Mouse (Mus musculus): ENCODE measurements around the gene Ice2. TPM values are rescaled to one million over a fixed set of nuclear protein-coding genes. Genes with fewer than 3 reads are reported as not detected.
A peak's percentile ranks its signal among the peaks of the same experiment; 100 is the strongest.

The Ice2 gene
- total and polyA plus RNA-seq, 3 experiments: 1.9 to 9.1 (median 4.9) TPM

- intact Hi-C loops (cut with DNase I): no loop called here
- Histone ChIP-seq H3K36me3 (ENCODE audit: control insufficient read depth, insufficient read depth, low read length) (peaks cover 7% of the 10 kb centered on the region), H3K27me3 (ENCODE audit: control insufficient read depth, insufficient read depth, low read length) (no peaks in the 10 kb centered on the region), H3K79me2 (replicated peaks; ENCODE audit: control insufficient read depth, insufficient read depth, low read length) (peaks cover 5% of the 10 kb centered on the region; the same call in 1 of the 2 replicates), H3K4me3 (no peak overlapping the region), H3K9ac (ENCODE audit: low read depth, low read length) (no peak overlapping the region), H3K27ac (no peak overlapping the region; the same call in 1 of the 2 replicates), H3K4me1 (ENCODE audit: control insufficient read depth, insufficient read depth, low read length) (peaks cover 16% of the 10 kb centered on the region)
- 72% methylated on average over 6 of the region's 6 CpGs for WGBS
- DNase-seq: no peak
- TF ChIP-seq POLR2A (IDR thresholded peaks at IDR 0.05; ENCODE audit: insufficient read depth, low read depth, low read length): no peak
- TF ChIP-seq EP300 (IDR thresholded peaks at IDR 0.05; ENCODE audit: insufficient read depth, low read depth, low read length): no peak
- no peak for TF ChIP-seq CTCF (IDR thresholded peaks at IDR 0.05)
These were observed 66.5 kb downstream of the Ice2 start for GRCm38 (mm10) chr9:69464109-69464756.

GRCm38 (mm10) chr9:69466098-69466497 lies 68.4 kb downstream of the Ice2 start:
- intact Hi-C loops (cut with DNase I): no loop called here
- 69% methylated on average over 4 of the region's 4 CpGs for WGBS
- no peaks in the 10 kb centered on the region for H3K27me3 ChIP-seq (ENCODE audit: control insufficient read depth, insufficient read depth, low read length)
- TF ChIP-seq POLR2A (IDR thresholded peaks at IDR 0.05; ENCODE audit: insufficient read depth, low read depth, low read length) (no peak), CTCF (IDR thresholded peaks at IDR 0.05) (no peak), EP300 (IDR thresholded peaks at IDR 0.05; ENCODE audit: insufficient read depth, low read depth, low read length) (no peak)
- peaks cover 17% of the 10 kb centered on the region for H3K36me3 ChIP-seq (ENCODE audit: control insufficient read depth, insufficient read depth, low read length)
- peaks cover 13% of the 10 kb centered on the region for H3K4me1 ChIP-seq (ENCODE audit: control insufficient read depth, insufficient read depth, low read length)
- no peak overlapping the region for H3K4me3 ChIP-seq
- H3K27ac ChIP-seq: no peak overlapping the region
- H3K9ac ChIP-seq (ENCODE audit: low read depth, low read length): no peak overlapping the region
- H3K79me2 ChIP-seq (replicated peaks; ENCODE audit: control insufficient read depth, insufficient read depth, low read length): peaks cover 1% of the 10 kb centered on the region; the same call in 1 of the 2 replicates
- DNase-seq: no peak

GRCm38 (mm10) chr9:69467310-69467939 lies 69.7 kb downstream of the Ice2 start:
- Histone ChIP-seq H3K9ac (ENCODE audit: low read depth, low read length) (no peak overlapping the region), H3K79me2 (replicated peaks; ENCODE audit: control insufficient read depth, insufficient read depth, low read length) (no peaks in the 10 kb centered on the region), H3K27ac (no peak overlapping the region), H3K36me3 (ENCODE audit: control insufficient read depth, insufficient read depth, low read length) (peaks cover 20% of the 10 kb centered on the region), H3K27me3 (ENCODE audit: control insufficient read depth, insufficient read depth, low read length) (no peaks in the 10 kb centered on the region), H3K4me3 (no peak overlapping the region), H3K4me1 (ENCODE audit: control insufficient read depth, insufficient read depth, low read length) (peaks cover 20% of the 10 kb centered on the region)
- intact Hi-C loops (cut with DNase I): no loop called here
- DNase-seq: no peak
- 59% methylated on average over 10 of the region's 10 CpGs for WGBS
- no peak for TF ChIP-seq EP300 (IDR thresholded peaks at IDR 0.05; ENCODE audit: insufficient read depth, low read depth, low read length)
- TF ChIP-seq POLR2A (IDR thresholded peaks at IDR 0.05; ENCODE audit: insufficient read depth, low read depth, low read length): no peak
- no peak for TF ChIP-seq CTCF (IDR thresholded peaks at IDR 0.05)

- 31% methylated on average over 9 of the region's 9 CpGs for WGBS
- TF ChIP-seq CTCF (IDR thresholded peaks at IDR 0.05) (no peak), POLR2A (IDR thresholded peaks at IDR 0.05; ENCODE audit: insufficient read depth, low read depth, low read length) (no peak), EP300 (IDR thresholded peaks at IDR 0.05; ENCODE audit: insufficient read depth, low read depth, low read length) (no peak)
- intact Hi-C loops (cut with DNase I): no loop called here
- no peak overlapping the region for H3K9ac ChIP-seq (ENCODE audit: low read depth, low read length)
- peaks cover 20% of the 10 kb centered on the region for H3K36me3 ChIP-seq (ENCODE audit: control insufficient read depth, insufficient read depth, low read length)
- H3K4me1 ChIP-seq (ENCODE audit: control insufficient read depth, insufficient read depth, low read length): peaks cover 25% of the 10 kb centered on the region
- DNase-seq: peak; percentile 40 to 42
- no peaks in the 10 kb centered on the region for H3K79me2 ChIP-seq (replicated peaks; ENCODE audit: control insufficient read depth, insufficient read depth, low read length)
- H3K4me3 ChIP-seq: no peak overlapping the region
- H3K27ac ChIP-seq: no peak overlapping the region
- H3K27me3 ChIP-seq (ENCODE audit: control insufficient read depth, insufficient read depth, low read length): no peaks in the 10 kb centered on the region
These were observed 71.3 kb downstream of the Ice2 start for GRCm38 (mm10) chr9:69468991-69469390.

GRCm38 (mm10) chr9:69470362-69470761 lies 72.7 kb downstream of the Ice2 start:
- intact Hi-C loops (cut with DNase I): no loop called here
- WGBS: 40% methylated on average over 5 of the region's 5 CpGs
- no peak overlapping the region; the same call in 1 of the 2 replicates for H3K27ac ChIP-seq
- no peaks in the 10 kb centered on the region for H3K27me3 ChIP-seq (ENCODE audit: control insufficient read depth, insufficient read depth, low read length)
- H3K79me2 ChIP-seq (replicated peaks; ENCODE audit: control insufficient read depth, insufficient read depth, low read length): no peaks in the 10 kb centered on the region
- peaks cover 18% of the 10 kb centered on the region for H3K36me3 ChIP-seq (ENCODE audit: control insufficient read depth, insufficient read depth, low read length)
- no peak overlapping the region for H3K9ac ChIP-seq (ENCODE audit: low read depth, low read length)
- TF ChIP-seq POLR2A (IDR thresholded peaks at IDR 0.05; ENCODE audit: insufficient read depth, low read depth, low read length): no peak
- no peak for TF ChIP-seq EP300 (IDR thresholded peaks at IDR 0.05; ENCODE audit: insufficient read depth, low read depth, low read length)
- TF ChIP-seq CTCF (IDR thresholded peaks at IDR 0.05): no peak
- no peak overlapping the region for H3K4me3 ChIP-seq
- peaks cover 25% of the 10 kb centered on the region for H3K4me1 ChIP-seq (ENCODE audit: control insufficient read depth, insufficient read depth, low read length)
- DNase-seq: no peak

GRCm38 (mm10) chr9:69470921-69471320 lies 73.2 kb downstream of the Ice2 start:
- H3K27me3 ChIP-seq (ENCODE audit: control insufficient read depth, insufficient read depth, low read length): no peaks in the 10 kb centered on the region
- H3K4me1 ChIP-seq (ENCODE audit: control insufficient read depth, insufficient read depth, low read length): peaks cover 26% of the 10 kb centered on the region
- H3K36me3 ChIP-seq (ENCODE audit: control insufficient read depth, insufficient read depth, low read length): peaks cover 17% of the 10 kb centered on the region
- no peak overlapping the region for H3K4me3 ChIP-seq
- no peaks in the 10 kb centered on the region for H3K79me2 ChIP-seq (replicated peaks; ENCODE audit: control insufficient read depth, insufficient read depth, low read length)
- no peak overlapping the region for H3K9ac ChIP-seq (ENCODE audit: low read depth, low read length)
- peak in 1 of 2 experiments; percentile 30 for DNase-seq
- 16% methylated on average over 6 of the region's 6 CpGs for WGBS
- TF ChIP-seq POLR2A (IDR thresholded peaks at IDR 0.05; ENCODE audit: insufficient read depth, low read depth, low read length): no peak
- TF ChIP-seq CTCF (IDR thresholded peaks at IDR 0.05): no peak
- no peak overlapping the region; the same call in 1 of the 2 replicates for H3K27ac ChIP-seq
- intact Hi-C loops (cut with DNase I): no loop called here
